Mouse (Mus musculus) lung, embryonic 14.5 days (tissue): Measurements from ENCODE around the gene Krtap8-1. TPM values are rescaled to one million over a fixed set of nuclear protein-coding genes. Genes with fewer than 3 reads are reported as not detected.

Source experiments
- ATAC-seq: fragments of 200-750 bp; cut with Nextera tagmentation; 2 replicates; pipeline ENCODE4 v1.8.0; 2017; ENCODE audit warnings: mild to moderate bottlenecking, moderate TSS enrichment, moderate library complexity; ENCODE audit not compliant: insufficient read depth
- DNase-seq: peaks from one replicate; pipeline ENCODE4 v3.0.0-alpha.2; 2015
- H3K27ac ChIP-seq: fragments of 300-500 bp; sonication (generic); 2 replicates; pipeline ENCODE4 v1.5.1; 2014; ENCODE audit warnings: low read depth, mild to moderate bottlenecking, moderate library complexity
- H3K27me3 ChIP-seq: fragments of 300-500 bp; sonication (generic); 2 replicates; pipeline ENCODE4 v1.6.1; 2014; ENCODE audit warnings: low read length, control low read depth; ENCODE audit not compliant: insufficient read depth
- H3K36me3 ChIP-seq: fragments of 300-500 bp; sonication (generic); 2 replicates; pipeline ENCODE4 v1.6.1; 2014; ENCODE audit warnings: control low read depth; ENCODE audit not compliant: insufficient read depth
- H3K4me1 ChIP-seq: fragments of 300-500 bp; sonication (generic); 2 replicates; pipeline ENCODE4 v1.6.1; 2014; ENCODE audit warnings: antibody characterized with exemption, control low read depth; ENCODE audit not compliant: insufficient read depth
- H3K4me2 ChIP-seq: fragments of 300-500 bp; sonication (generic); 2 replicates; pipeline ENCODE4 v1.6.1; 2014; ENCODE audit warnings: mild to moderate bottlenecking
- H3K4me3 ChIP-seq: fragments of 300-500 bp; sonication (generic); 2 replicates; pipeline ENCODE4 v1.5.1; 2014; ENCODE audit warnings: low read depth, low read length
- H3K9ac ChIP-seq: fragments of 300-500 bp; sonication (generic); 2 replicates; pipeline ENCODE4 v1.6.1; 2014
- H3K9me3 ChIP-seq: fragments of 300-500 bp; sonication (generic); 2 replicates; pipeline ENCODE4 v1.6.1; 2016; ENCODE audit warnings: low read depth, low read length, control low read depth
- CTCF ChIP-seq: IDR thresholded peaks from 2 replicates; pipeline ENCODE4 v1.5.1; 2016; ENCODE audit warnings: antibody characterized with exemption, low read depth
- WGBS: fragments of 180-500 bp; shearing (Covaris S2); extraction: QIAGEN DNeasy Blood & Tissue Kit; methylation state at CpG from one replicate; pipeline ENCODE4 v1.1.7; 2014; 5-methylcytosine and 5-hydroxymethylcytosine counted together
- polyA plus RNA-seq: library from polyadenylated mRNA; unstranded; fragments of >200 nt; fragmentation: Nextera tagmentation; extraction: Ambion mirVana; gene quantifications from 2 replicates; pipeline ENCODE4 v1.2.1, GENCODE M21; 2014

Gene Krtap8-1
- polyA plus RNA-seq = not detected in 2 replicates

- ATAC-seq (no peak), DNase-seq (no peak)
- no peaks in the 10 kb centered on the region for H3K4me1 ChIP-seq
- TF ChIP-seq CTCF = no peak
- H3K36me3 ChIP-seq = no peaks in the 10 kb centered on the region
- H3K9ac ChIP-seq = no peak within 1 kb of the TSS
- no peaks in the 10 kb centered on the region for H3K9me3 ChIP-seq
- H3K4me3 ChIP-seq = no peak within 1 kb of the TSS
- no peaks in the 10 kb centered on the region for H3K27me3 ChIP-seq
- no peak within 1 kb of the TSS for H3K4me2 ChIP-seq
- no peak within 1 kb of the TSS for H3K27ac ChIP-seq
- 82% methylated on average over 7 of the region's 7 CpGs for whole genome bisulfite sequencing
These were observed at the start of gene Krtap8-1 for GRCm38 (mm10) chr16:89487852-89488251. TSS of gene Krtap8-1 (minus strand) at chr16:89487952.

- no peak for DNase-seq
- Histone ChIP-seq H3K4me3 (no peak overlapping the region), H3K9me3 (no peaks in the 10 kb centered on the region), H3K4me1 (no peaks in the 10 kb centered on the region), H3K27me3 (no peaks in the 10 kb centered on the region), H3K4me2 (no peak overlapping the region), H3K27ac (no peak overlapping the region), H3K9ac (no peak overlapping the region), H3K36me3 (no peaks in the 10 kb centered on the region)
- ATAC-seq = no peak
- TF ChIP-seq CTCF = no peak
- 92% methylated on average over 6 of the region's 6 CpGs for WGBS
These were observed 49.6 kb upstream of the Krtap8-1 start for GRCm38 (mm10) chr16:89537349-89537748.

DNA sequence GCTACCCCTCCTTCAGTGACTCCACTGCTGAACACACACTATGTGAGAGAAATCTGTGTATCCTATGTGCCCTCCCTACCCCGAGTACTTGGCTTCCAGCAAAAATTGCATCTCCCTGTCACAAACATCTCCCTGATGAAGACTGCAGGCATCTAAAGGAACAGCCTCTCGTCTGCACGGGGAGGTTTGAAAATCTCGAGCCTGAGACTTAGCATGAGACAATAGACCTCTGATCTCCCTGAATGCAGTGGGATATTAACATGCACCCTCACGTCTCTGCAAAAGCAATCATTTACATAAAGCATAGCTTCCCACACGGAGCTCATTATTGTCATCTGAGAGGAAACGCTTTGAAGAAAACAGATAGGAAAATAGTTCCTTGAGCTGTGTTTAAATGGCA lies 42.8 kb upstream of the Krtap8-1 start:
- H3K4me1 ChIP-seq = no peaks in the 10 kb centered on the region
- H3K27ac ChIP-seq = no peak overlapping the region
- no peak overlapping the region for H3K9ac ChIP-seq
- H3K4me3 ChIP-seq = no peak overlapping the region
- ATAC-seq = no peak
- DNase-seq = no peak
- no peaks in the 10 kb centered on the region for H3K36me3 ChIP-seq
- no peak overlapping the region for H3K4me2 ChIP-seq
- TF ChIP-seq CTCF = no peak
- H3K27me3 ChIP-seq = no peaks in the 10 kb centered on the region
- WGBS = 40% methylated on average over 7 of the region's 7 CpGs
- H3K9me3 ChIP-seq = no peaks in the 10 kb centered on the region

DNA sequence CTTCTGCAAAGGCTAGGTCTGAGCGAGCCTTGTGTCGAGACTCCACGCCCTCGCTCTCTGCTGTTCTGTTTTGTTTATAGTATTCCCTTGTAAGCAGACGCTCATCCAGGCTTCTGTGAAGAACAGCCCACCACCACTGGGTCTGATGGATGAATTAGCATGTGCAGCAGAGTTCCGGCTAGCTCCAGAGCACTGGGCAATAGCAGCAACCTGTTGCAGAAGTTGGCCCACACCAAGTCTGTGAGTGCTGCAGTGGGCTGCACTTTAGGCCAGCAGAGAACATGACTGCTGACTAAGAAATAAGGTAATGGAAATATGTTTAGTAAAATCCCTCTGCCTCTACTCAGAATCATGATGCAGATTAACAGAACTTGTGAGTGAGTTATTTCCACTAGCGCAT lies 42.1 kb upstream of the Krtap8-1 start:
- TF ChIP-seq CTCF = no peak
- H3K4me1 ChIP-seq = no peaks in the 10 kb centered on the region
- no peaks in the 10 kb centered on the region for H3K27me3 ChIP-seq
- ATAC-seq (no peak), DNase-seq (peak; percentile 8)
- no peak overlapping the region for H3K27ac ChIP-seq
- H3K4me3 ChIP-seq = no peak overlapping the region
- H3K9me3 ChIP-seq = no peaks in the 10 kb centered on the region
- 34% methylated on average over 7 of the region's 7 CpGs for WGBS
- no peak overlapping the region for H3K9ac ChIP-seq
- H3K4me2 ChIP-seq = no peak overlapping the region
- no peaks in the 10 kb centered on the region for H3K36me3 ChIP-seq

DNA sequence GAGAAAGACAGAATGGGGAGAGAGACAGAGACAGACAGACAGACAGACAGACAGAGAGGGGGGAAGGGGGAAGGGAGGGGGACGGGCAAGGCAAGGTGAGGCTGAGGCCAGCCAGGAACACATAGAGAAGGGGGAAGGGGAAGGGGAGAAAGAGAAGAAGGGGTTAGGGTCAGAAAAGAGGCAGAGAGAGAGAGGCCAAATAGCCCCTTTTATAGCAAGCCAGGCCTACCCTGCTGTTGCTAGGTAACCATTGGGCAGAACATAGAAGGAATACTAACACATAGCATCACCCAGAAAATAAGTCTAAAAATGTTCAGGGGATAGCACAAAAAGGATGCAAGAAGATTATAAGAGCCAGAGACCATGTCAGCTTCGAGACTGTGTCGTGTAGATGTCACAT lies 40.6 kb upstream of the Krtap8-1 start:
- Histone ChIP-seq H3K4me3 (no peak overlapping the region), H3K27me3 (no peaks in the 10 kb centered on the region), H3K9me3 (no peaks in the 10 kb centered on the region), H3K36me3 (no peaks in the 10 kb centered on the region), H3K27ac (no peak overlapping the region), H3K4me1 (no peaks in the 10 kb centered on the region), H3K9ac (no peak overlapping the region), H3K4me2 (no peak overlapping the region)
- DNase-seq = no peak
- WGBS = 90% methylated on average over 3 of the region's 3 CpGs
- TF ChIP-seq CTCF = no peak
- no peak for ATAC-seq

- Histone ChIP-seq H3K36me3 (no peaks in the 10 kb centered on the region), H3K9ac (no peak overlapping the region), H3K4me3 (no peak overlapping the region), H3K4me2 (no peak overlapping the region), H3K27me3 (no peaks in the 10 kb centered on the region), H3K27ac (no peak overlapping the region), H3K4me1 (no peaks in the 10 kb centered on the region), H3K9me3 (no peaks in the 10 kb centered on the region)
- 88% methylated on average over 4 of the region's 4 CpGs for WGBS
- TF ChIP-seq CTCF = no peak
- ATAC-seq (no peak), DNase-seq (no peak)
These were observed 33.2 kb upstream of the Krtap8-1 start for GRCm38 (mm10) chr16:89520996-89521395.

DNA sequence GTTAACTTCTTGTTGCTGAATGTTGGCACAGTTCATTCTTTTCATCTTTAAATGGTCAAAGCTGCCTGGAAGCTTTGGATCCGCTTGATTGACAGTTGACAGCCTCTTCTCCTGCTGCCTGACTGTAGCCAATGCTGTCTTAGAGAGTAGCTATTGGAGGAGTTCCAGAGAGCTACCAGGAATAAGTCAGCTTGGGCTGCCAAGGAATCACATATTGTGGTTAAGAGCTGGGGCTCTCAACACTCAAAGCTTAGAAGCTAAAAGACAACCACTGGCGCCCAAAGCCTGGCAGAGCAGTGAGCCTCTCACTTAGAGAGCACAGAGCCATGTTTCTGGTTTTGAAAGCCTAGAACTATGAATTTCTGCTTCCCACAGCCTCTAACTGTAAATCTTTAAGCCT lies 32.8 kb upstream of the Krtap8-1 start:
- no peak overlapping the region for H3K4me3 ChIP-seq
- no peaks in the 10 kb centered on the region for H3K27me3 ChIP-seq
- H3K36me3 ChIP-seq = no peaks in the 10 kb centered on the region
- no peak for TF ChIP-seq CTCF
- no peak for DNase-seq
- H3K4me1 ChIP-seq = no peaks in the 10 kb centered on the region
- H3K4me2 ChIP-seq = no peak overlapping the region
- ATAC-seq = no peak
- H3K9ac ChIP-seq = no peak overlapping the region
- H3K9me3 ChIP-seq = no peaks in the 10 kb centered on the region
- WGBS = 91% methylated on average over 2 of the region's 2 CpGs
- no peak overlapping the region for H3K27ac ChIP-seq

DNA sequence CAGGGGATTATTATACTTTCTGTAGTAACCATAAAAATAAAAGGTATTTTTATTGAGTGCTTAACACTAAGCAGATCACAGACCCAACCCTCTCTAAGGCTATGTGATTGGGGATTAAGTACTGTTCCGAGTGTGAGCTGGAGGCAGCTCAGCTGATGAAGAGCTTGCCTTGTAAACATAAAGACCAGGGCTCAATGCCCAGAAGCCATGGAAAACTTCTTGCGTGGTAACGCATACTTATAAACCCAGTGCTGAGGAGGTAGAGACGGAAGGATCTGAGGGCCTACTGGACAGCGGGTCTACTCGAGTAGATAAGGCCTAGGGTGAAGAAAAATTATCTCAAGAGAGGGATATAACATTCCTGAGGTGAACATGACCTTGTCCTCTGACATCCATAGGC lies 32.3 kb upstream of the Krtap8-1 start:
- Histone ChIP-seq H3K27ac (no peak overlapping the region), H3K27me3 (no peaks in the 10 kb centered on the region), H3K4me1 (no peaks in the 10 kb centered on the region), H3K4me3 (no peak overlapping the region), H3K36me3 (no peaks in the 10 kb centered on the region), H3K9me3 (no peaks in the 10 kb centered on the region), H3K9ac (no peak overlapping the region), H3K4me2 (no peak overlapping the region)
- DNase-seq (no peak), ATAC-seq (no peak)
- 87% methylated on average over 6 of the region's 6 CpGs for WGBS
- no peak for TF ChIP-seq CTCF
